Mouse (Mus musculus) CH12.LX (cell line): ENCODE measurements around the gene Gse1. TPM values are rescaled to one million over a fixed set of nuclear protein-coding genes. Genes with fewer than 3 reads are reported as not detected.

Experiments used
- DNase-seq: peaks from one replicate; pipeline ENCODE4 v3.0.0-alpha.2; 2013; ENCODE audit errors: extremely low read depth
- H3K27ac ChIP-seq: 2 replicates; pipeline ENCODE4 v1.5.1; 2012; ENCODE audit warnings: low read depth, mild to moderate bottlenecking, control low read depth, moderate library complexity; ENCODE audit not compliant: insufficient read depth
- H3K27me3 ChIP-seq: replicated peaks from 2 replicates; pipeline ENCODE3; 2012; ENCODE audit warnings: inconsistent platforms
- H3K36me3 ChIP-seq, 2 experiments: replicated peaks in 1 of 2; 2 replicates each; pipeline versions ENCODE3 to v1.6.1; 2012; ENCODE audit warnings: inconsistent platforms in 1 of 2, low read length in 1 of 2, mild to moderate bottlenecking in 1 of 2, mixed read lengths in 1 of 2, moderate library complexity in 1 of 2; ENCODE audit not compliant: control insufficient read depth in 1 of 2, insufficient read depth in 1 of 2
- H3K4me1 ChIP-seq, 2 experiments: 2 replicates each; pipeline ENCODE4 v1.6.1; 2012; ENCODE audit warnings: inconsistent platforms in 1 of 2, moderate library complexity in 1 of 2; ENCODE audit not compliant: insufficient read depth in 2 of 2, control insufficient read depth in 1 of 2
- H3K4me2 ChIP-seq: 2 replicates; pipeline ENCODE4 v1.6.1; 2012; ENCODE audit warnings: low read depth, mild to moderate bottlenecking, control low read depth; ENCODE audit not compliant: poor library complexity, insufficient read depth, severe bottlenecking
- H3K4me3 ChIP-seq, 3 experiments: fragments of 150-350 bp in 1 of 3; sonication (generic) in 1 of 3; replicated peaks in 1 of 3; 2 replicates each; pipeline versions ENCODE3 to v1.5.1; 2011 to 2012; ENCODE audit warnings: low read depth in 2 of 3, low read length in 2 of 3, mild to moderate bottlenecking in 2 of 3, moderate library complexity in 2 of 3, control low read depth in 1 of 3, improper control_type of control experiment in 1 of 3, inconsistent platforms in 1 of 3, mixed read lengths in 1 of 3; ENCODE audit not compliant: poor library complexity in 1 of 3
- H3K79me2 ChIP-seq: replicated peaks from 2 replicates; pipeline ENCODE4 v1.6.1; 2012; ENCODE audit warnings: mild to moderate bottlenecking, moderate library complexity; ENCODE audit not compliant: control insufficient read depth, poor library complexity, insufficient read depth, severe bottlenecking; ENCODE audit errors: extremely low read depth
- H3K9ac ChIP-seq: 2 replicates; pipeline ENCODE4 v1.6.1; 2012; ENCODE audit warnings: low read depth, mild to moderate bottlenecking, control low read depth, moderate library complexity; ENCODE audit not compliant: insufficient read depth
- H3K9me3 ChIP-seq: replicated peaks from 2 replicates; pipeline ENCODE3; 2012; ENCODE audit warnings: low read length, inconsistent platforms, mixed read lengths
- CHD2 ChIP-seq: IDR thresholded peaks from 2 replicates; pipeline ENCODE4 v1.6.1; 2011; ENCODE audit warnings: low read length, improper control_type of control experiment
- CTCF ChIP-seq, 2 experiments: IDR thresholded peaks in 1 of 2; conservative IDR thresholded peaks in 1 of 2; 2 replicates each; pipeline ENCODE4 v1.5.1; 2011 to 2012; ENCODE audit warnings: low read depth in 2 of 2, low read length in 2 of 2, improper control_type of control experiment in 1 of 2, inconsistent platforms in 1 of 2, mild to moderate bottlenecking in 1 of 2, moderate library complexity in 1 of 2
- ETS1 ChIP-seq: conservative IDR thresholded peaks from 2 replicates; pipeline ENCODE4 v1.6.1; 2012; ENCODE audit warnings: low read depth, mild to moderate bottlenecking, inconsistent platforms, low read length, improper control_type of control experiment, moderate library complexity
- IRF4 ChIP-seq: IDR thresholded peaks from 2 replicates; pipeline ENCODE4 v1.6.1; 2014; ENCODE audit warnings: low read depth, mild to moderate bottlenecking, inconsistent platforms, low read length, improper control_type of control experiment
- JUND ChIP-seq: conservative IDR thresholded peaks from 2 replicates; pipeline ENCODE4 v1.6.1; 2011; ENCODE audit warnings: low read depth, low read length, improper control_type of control experiment
- MAFK ChIP-seq: IDR thresholded peaks from 2 replicates; pipeline ENCODE4 v1.6.1; 2011; ENCODE audit warnings: low read length, improper control_type of control experiment; ENCODE audit not compliant: insufficient replicate concordance
- MYC ChIP-seq: IDR thresholded peaks from 2 replicates; pipeline ENCODE4 v1.6.1; 2011; ENCODE audit warnings: low read depth, mild to moderate bottlenecking, improper control_type of control experiment, low read length
- NELFE ChIP-seq: IDR thresholded peaks from 2 replicates; pipeline ENCODE4 v1.6.1; 2011; ENCODE audit warnings: low read depth, low read length, improper control_type of control experiment
- POLR2A ChIP-seq: IDR thresholded peaks from 2 replicates; pipeline ENCODE4 v1.6.1; 2011; ENCODE audit warnings: low read depth, mild to moderate bottlenecking, improper control_type of control experiment, low read length
- POLR2AphosphoS2 ChIP-seq: IDR thresholded peaks from 2 replicates; pipeline ENCODE4 v1.6.1; 2011; ENCODE audit warnings: low read depth, low read length, improper control_type of control experiment
- SIN3A ChIP-seq: IDR thresholded peaks from 2 replicates; pipeline ENCODE4 v1.6.1; 2012; ENCODE audit warnings: low read length, improper control_type of control experiment, inconsistent platforms
- SMC3 ChIP-seq: IDR thresholded peaks from 2 replicates; pipeline ENCODE4 v1.6.1; 2011; ENCODE audit warnings: low read depth, low read length, improper control_type of control experiment
- UBTF ChIP-seq: IDR thresholded peaks from 2 replicates; pipeline ENCODE4 v1.6.1; 2012; ENCODE audit warnings: low read depth, mild to moderate bottlenecking, inconsistent platforms, low read length, improper control_type of control experiment, moderate library complexity
- ZC3H11A ChIP-seq: IDR thresholded peaks from 2 replicates; pipeline ENCODE4 v1.6.1; 2012; ENCODE audit warnings: low read depth, mild to moderate bottlenecking, inconsistent platforms, low read length, improper control_type of control experiment
- ZNF384 ChIP-seq: IDR thresholded peaks from 2 replicates; pipeline ENCODE4 v1.6.1; 2012; ENCODE audit warnings: low read depth, low read length, improper control_type of control experiment, inconsistent platforms
- dilution Hi-C: fragments of 300-500 bp; cut with MboI; formaldehyde crosslinking; loops from 2 replicates; pipeline ENCODE4 v1.14.3; 2020; ENCODE audit warnings: low sequenced_read_pairs; ENCODE audit not compliant: extremely low pct_unique_long_range_greater_than_20kb, extremely low pct_ligation_motif_present
- in situ Hi-C: fragments of 300-500 bp; cut with MboI; formaldehyde crosslinking; loops from 3 replicates; pipeline ENCODE4 v1.14.3; 2019; ENCODE audit warnings: low sequenced_read_pairs, low pct_ligation_motif_present, low pct_unique_long_range_greater_than_20kb, mixed read lengths
- polyA plus RNA-seq: library from polyadenylated mRNA; unstranded; fragments of >175 nt; gene quantifications from 2 replicates; pipeline ENCODE4 v1.2.1, GENCODE M21; 2012; ENCODE audit warnings: low read depth; ENCODE audit not compliant: insufficient read length
- total RNA-seq, 2 experiments: library from RNA; depleted of rRNA; stranded (reverse); fragments of 300-350 nt in 1 of 2; fragments of >200 nt in 1 of 2; gene quantifications; 2 replicates each; pipeline ENCODE4 v1.2.3; 2012 to 2014

The Gse1 gene
- total and polyA plus RNA-seq, 3 experiments, result 1.3 to 9.8 (median 8.5) TPM

DNA sequence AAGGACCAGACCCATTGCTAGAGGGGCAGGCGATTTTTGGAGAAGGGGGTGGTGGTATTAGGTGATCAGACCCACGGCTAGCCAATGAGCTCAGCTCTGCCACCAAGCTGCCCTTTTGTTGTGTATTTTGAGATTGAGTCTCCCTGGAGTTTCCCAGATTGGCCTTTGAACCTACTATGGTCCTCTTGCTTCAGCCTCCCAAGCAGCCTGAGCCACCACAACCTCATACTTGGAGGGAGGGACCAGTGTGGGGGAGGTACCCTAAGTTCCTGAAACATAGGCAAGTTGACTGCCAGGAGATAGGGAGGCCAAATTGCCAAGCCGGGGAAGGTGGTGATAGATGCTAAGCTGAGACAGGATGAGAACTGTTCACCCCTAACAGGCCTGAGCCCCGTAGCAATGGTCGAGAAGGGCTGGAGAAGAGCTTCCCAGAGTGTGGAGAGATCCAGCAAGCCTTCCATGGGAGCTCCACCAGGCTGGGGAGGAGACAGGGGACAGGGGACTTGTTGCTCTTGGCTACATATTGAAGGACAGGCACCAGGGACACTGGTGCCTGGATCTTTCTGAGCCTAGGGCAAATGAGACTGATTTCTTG, 282.7 kb downstream of the Gse1 start:
- in situ Hi-C loops, result loop anchor here (10.0 kb wide), 1 partner anchor 176 kb away; no protein-coding TSS in a partner anchor
- H3K4me2 ChIP-seq, result no peak overlapping the region
- TF ChIP-seq ZNF384 (no peak), NELFE (no peak), SMC3 (no peak), POLR2AphosphoS2 (no peak), SIN3A (no peak), CHD2 (no peak), MAFK (no peak), IRF4 (no peak), POLR2A (no peak), UBTF (no peak), MYC (no peak), CTCF (conservative IDR thresholded peaks at IDR 0.05 in 1 of 2, IDR thresholded peaks at IDR 0.05 in 1 of 2; ENCODE audit: low read depth in 2 of 2, low read length in 2 of 2) (no peak), JUND (no peak), ZC3H11A (no peak), ETS1 (no peak)
- peaks cover 31 to 86% of the 10 kb centered on the region in 2 experiments for H3K4me1 ChIP-seq
- H3K79me2 ChIP-seq, result peaks cover 54% of the 10 kb centered on the region
- no peaks in the 10 kb centered on the region for H3K27me3 ChIP-seq
- H3K27ac ChIP-seq, result no peak overlapping the region
- dilution Hi-C loops, result no loop called here
- no peak for DNase-seq
- no peak overlapping the region for H3K4me3 ChIP-seq
- H3K9ac ChIP-seq, result no peak overlapping the region
- H3K9me3 ChIP-seq, result peaks cover 11% of the 10 kb centered on the region
- peaks cover 3 to 68% of the 10 kb centered on the region in 2 experiments for H3K36me3 ChIP-seq

DNA sequence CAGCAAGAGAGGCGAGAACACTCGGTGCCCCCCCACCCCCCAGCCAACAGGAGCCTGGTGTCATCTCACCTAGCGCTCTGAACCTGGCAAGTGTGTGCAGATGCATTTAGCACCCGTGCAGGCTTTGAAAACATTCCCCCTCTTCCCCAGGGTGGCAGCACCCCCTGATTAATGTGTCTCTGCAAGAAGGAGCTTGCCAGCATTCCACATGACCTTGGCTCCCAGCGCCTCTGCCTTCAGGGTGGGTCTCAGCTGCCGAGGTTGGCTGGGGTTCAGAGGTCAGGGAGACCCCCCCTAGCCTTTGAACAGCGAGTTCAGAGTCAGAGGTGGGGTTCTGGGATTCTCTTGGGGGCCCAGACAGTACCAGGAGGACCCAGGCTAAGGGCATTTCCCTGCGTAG, 283.5 kb downstream of the Gse1 start:
- H3K36me3 ChIP-seq, result peaks cover 3 to 62% of the 10 kb centered on the region in 2 experiments
- no peaks in the 10 kb centered on the region for H3K27me3 ChIP-seq
- DNase-seq, result no peak
- H3K79me2 ChIP-seq, result peaks cover 52% of the 10 kb centered on the region
- dilution Hi-C loops, result no loop called here
- H3K4me2 ChIP-seq, result no peak overlapping the region
- no peak overlapping the region for H3K4me3 ChIP-seq
- no peak overlapping the region for H3K9ac ChIP-seq
- in situ Hi-C loops, result loop anchor here (10.0 kb wide), 1 partner anchor 177 kb away; no protein-coding TSS in a partner anchor
- H3K9me3 ChIP-seq, result peaks cover 11% of the 10 kb centered on the region
- H3K27ac ChIP-seq, result no peak overlapping the region
- H3K4me1 ChIP-seq, result peaks cover 31 to 82% of the 10 kb centered on the region in 2 experiments
- no peak for TF ChIP-seq CTCF (conservative IDR thresholded peaks at IDR 0.05 in 1 of 2, IDR thresholded peaks at IDR 0.05 in 1 of 2; ENCODE audit: low read depth in 2 of 2, low read length in 2 of 2)
- TF ChIP-seq, all 38 proteins: peak for 0
